Mouse (Mus musculus) G1E (cell line): ENCODE results near the gene Fcgrt. TPM values are rescaled to one million over a fixed set of nuclear protein-coding genes. Genes with fewer than 3 reads are reported as not detected.

Experiments used
- ATAC-seq: 2 replicates; pipeline ENCODE4 v1.8.0; 2016; ENCODE audit warnings: mild to moderate bottlenecking; ENCODE audit not compliant: insufficient number of reproducible peaks, poor library complexity, low FRiP score, severe bottlenecking; ENCODE audit errors: extremely low read depth
- DNase-seq: peaks from one replicate; pipeline ENCODE4 v3.0.0; 2012; ENCODE audit warnings: low spot score
- H3K27me3 ChIP-seq: 2 replicates; pipeline ENCODE4 v1.6.1; 2012; ENCODE audit warnings: mild to moderate bottlenecking, low read length, inconsistent platforms; ENCODE audit not compliant: insufficient read depth
- H3K36me3 ChIP-seq: replicated peaks from 2 replicates; pipeline ENCODE3; 2012; ENCODE audit warnings: mild to moderate bottlenecking, inconsistent platforms
- H3K4me1 ChIP-seq: 2 replicates; pipeline ENCODE4 v1.6.1; 2012; ENCODE audit warnings: low read depth, low read length, inconsistent platforms, mixed read lengths; ENCODE audit not compliant: insufficient read depth
- H3K4me3 ChIP-seq: 2 replicates; pipeline ENCODE4 v1.5.1; 2012; ENCODE audit warnings: low read depth, mild to moderate bottlenecking, inconsistent platforms, low read length, moderate library complexity, mixed read lengths
- H3K9me3 ChIP-seq: replicated peaks from 2 replicates; pipeline ENCODE4 v1.6.1; 2012; ENCODE audit warnings: inconsistent platforms
- CTCF ChIP-seq: IDR thresholded peaks from 2 replicates; pipeline ENCODE4 v1.5.1; 2012; ENCODE audit warnings: low read depth, low read length, inconsistent platforms, mixed read lengths
- GATA1 ChIP-seq: IDR thresholded peaks from 2 replicates; pipeline ENCODE4 v1.6.1; 2012; ENCODE audit warnings: borderline replicate concordance, low read length, inconsistent platforms, mixed read lengths
- GATA2 ChIP-seq: IDR thresholded peaks from 2 replicates; pipeline ENCODE4 v1.6.1; 2012; ENCODE audit warnings: low read depth, low read length, inconsistent platforms, borderline replicate concordance
- POLR2AphosphoS5 ChIP-seq: IDR thresholded peaks from 2 replicates; pipeline ENCODE4 v1.6.1; 2012; ENCODE audit warnings: low read depth, low read length, inconsistent platforms; ENCODE audit not compliant: insufficient replicate concordance
- TAL1 ChIP-seq: conservative IDR thresholded peaks from 2 replicates; pipeline ENCODE4 v1.6.1; 2012; ENCODE audit warnings: low read depth, low read length, inconsistent platforms, mixed read lengths
- polyA plus RNA-seq: library from polyadenylated mRNA; stranded (reverse); fragments of >175 nt; gene quantifications from 2 replicates; pipeline ENCODE4 v1.2.3, GENCODE M21; 2012
- total RNA-seq, 2 experiments: library from RNA; stranded (forward) in 1 of 2; stranded (reverse) in 1 of 2; fragments of 200-1000 nt in 1 of 2; fragments of >200 nt in 1 of 2; fragmentation: Nextera tagmentation in 1 of 2; gene quantifications; 2 replicates each; pipeline ENCODE4 v1.2.3; 2014 to 2017

The Fcgrt gene
- total and polyA plus RNA-seq, 3 experiments = not detected

DNA sequence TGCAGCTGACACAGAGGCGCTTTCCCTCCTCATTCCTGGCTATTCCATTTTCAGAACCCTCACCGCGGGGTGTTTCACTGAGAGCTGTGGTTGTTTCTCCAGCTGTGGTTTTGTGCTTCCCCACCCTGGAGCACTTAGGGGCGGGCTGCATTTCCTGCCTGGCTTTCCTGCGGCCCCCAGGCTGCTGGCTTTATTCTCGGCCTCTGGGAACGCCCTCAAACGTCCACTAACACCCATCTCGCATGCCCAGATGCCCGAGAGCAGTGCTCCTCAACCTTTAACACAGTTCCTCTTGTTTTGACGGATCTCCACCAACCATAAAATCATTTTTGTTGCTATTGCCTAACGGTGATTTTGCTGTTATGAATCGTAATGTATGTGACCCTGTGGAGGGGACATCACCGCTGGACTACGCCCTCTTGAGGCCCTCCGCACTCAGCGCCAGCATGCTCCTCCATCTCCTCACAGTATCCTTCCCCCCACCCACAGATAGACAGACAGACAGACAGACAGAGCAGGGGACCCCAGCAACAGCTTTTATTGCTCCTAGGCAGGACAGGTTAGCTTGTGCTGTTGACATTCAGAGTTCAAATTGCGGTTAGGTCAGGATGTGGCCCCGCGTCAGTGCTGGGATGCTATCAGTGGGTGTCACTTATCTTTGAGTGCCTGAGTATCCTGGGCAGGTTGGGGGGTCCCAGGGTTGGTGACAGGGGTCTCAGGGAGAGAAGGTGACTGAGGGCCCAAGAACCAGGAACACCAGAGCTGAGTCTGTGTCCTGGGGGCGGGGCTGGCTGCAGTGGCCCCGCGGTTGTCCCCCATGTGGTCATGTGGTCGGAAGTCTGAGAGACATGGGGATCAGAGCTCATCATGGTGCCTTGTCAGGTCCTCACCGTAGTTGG is 21.0 kb downstream of the Fcgrt start:
- Histone ChIP-seq H3K4me1 (peaks cover 36% of the 10 kb centered on the region), H3K27me3 (peaks cover 20% of the 10 kb centered on the region), H3K9me3 (peaks cover 3% of the 10 kb centered on the region), H3K4me3 (peak overlapping the region; percentile 25; the same call in 1 of the 2 replicates), H3K36me3 (peaks cover 14% of the 10 kb centered on the region)
- DNase-seq (no peak), ATAC-seq (peak; percentile 31; the same call in 1 of the 2 replicates)
- TF ChIP-seq CTCF = 0 out of 2 replicates have a peak, but pooled peaks have one; percentile 2
- TF ChIP-seq GATA2 = no peak

DNA sequence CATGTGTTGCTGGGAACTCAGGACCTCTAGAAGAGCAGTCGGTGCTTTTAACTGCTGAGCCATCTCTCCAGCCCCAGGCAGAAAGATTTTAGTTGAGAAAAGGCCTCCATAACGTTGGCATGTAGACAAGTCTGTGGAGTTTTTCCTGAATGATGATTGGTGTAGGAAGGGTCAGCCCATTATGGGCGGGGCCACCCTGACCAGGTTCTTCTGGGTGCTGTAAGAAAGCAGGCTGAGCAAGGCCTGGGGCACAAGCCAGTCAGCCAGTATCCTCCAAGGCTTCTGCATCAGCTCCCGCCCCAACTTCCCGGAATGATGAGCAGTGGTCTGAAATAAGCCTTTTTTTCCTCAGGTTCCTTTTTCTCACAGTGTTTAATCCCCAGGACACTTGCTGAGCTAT is 22.6 kb downstream of the Fcgrt start:
- Histone ChIP-seq H3K27me3 (peaks cover 12% of the 10 kb centered on the region), H3K36me3 (peaks cover 30% of the 10 kb centered on the region), H3K4me1 (peaks cover 41% of the 10 kb centered on the region), H3K9me3 (peaks cover 1% of the 10 kb centered on the region), H3K4me3 (no peak overlapping the region)
- DNase-seq = no peak
- ATAC-seq = no peak
- TF ChIP-seq CTCF (no peak), GATA2 (no peak), TAL1 (no peak), GATA1 (no peak), POLR2AphosphoS5 (no peak)

DNA sequence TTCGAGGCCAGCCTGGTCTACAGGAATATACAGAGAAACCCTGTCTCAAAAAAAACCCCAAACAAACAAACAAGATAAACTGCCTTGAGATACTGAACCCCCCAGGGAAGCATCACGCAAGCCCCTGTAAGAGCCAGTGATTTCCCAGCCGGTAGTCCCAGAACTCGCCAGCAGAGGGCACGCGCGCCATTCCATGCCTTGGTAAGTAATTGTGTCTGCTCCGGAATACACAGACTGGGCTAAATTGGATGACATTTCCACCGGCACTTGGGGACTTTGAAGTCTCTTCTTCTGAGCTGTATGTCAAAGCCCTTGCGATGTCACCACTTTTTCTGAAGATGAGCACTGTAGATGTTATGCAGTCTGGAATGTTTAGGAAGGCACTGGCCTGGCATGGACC is 23.8 kb downstream of the Fcgrt start:
- Histone ChIP-seq H3K36me3 (peaks cover 42% of the 10 kb centered on the region), H3K4me1 (peaks cover 39% of the 10 kb centered on the region), H3K9me3 (no peaks in the 10 kb centered on the region), H3K4me3 (no peak overlapping the region), H3K27me3 (peaks cover 7% of the 10 kb centered on the region)
- DNase-seq (peak; percentile 68), ATAC-seq (no peak)
- no peak for TF ChIP-seq POLR2AphosphoS5
- TF ChIP-seq CTCF = peak; percentile 82

DNA sequence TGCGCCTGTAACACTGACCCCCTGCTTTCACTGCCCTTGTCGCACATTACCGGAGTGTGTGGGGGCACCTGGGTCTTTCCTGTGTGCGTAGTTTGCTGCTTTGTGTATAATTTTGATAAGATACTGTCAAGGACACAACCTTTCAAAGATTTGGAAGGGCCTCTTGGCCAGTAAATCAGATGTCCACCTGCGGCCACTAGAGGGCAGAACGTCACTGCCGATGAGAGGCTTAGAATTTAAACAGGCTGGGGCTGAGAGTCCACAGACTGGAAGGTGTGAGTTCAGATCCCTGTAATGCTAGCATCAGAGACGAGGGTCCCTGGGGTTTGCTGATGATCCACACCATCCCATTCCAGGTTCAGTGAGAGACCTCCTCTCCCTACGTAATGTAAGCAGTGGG is 25.1 kb downstream of the Fcgrt start:
- H3K4me3 ChIP-seq = no peak overlapping the region
- TF ChIP-seq CTCF = peak; percentile 71
- no peak for TF ChIP-seq POLR2AphosphoS5
- no peak for TF ChIP-seq GATA1
- no peak for TF ChIP-seq TAL1
- TF ChIP-seq GATA2 = no peak
- no peaks in the 10 kb centered on the region for H3K9me3 ChIP-seq
- peaks cover 39% of the 10 kb centered on the region for H3K4me1 ChIP-seq
- peaks cover 55% of the 10 kb centered on the region for H3K36me3 ChIP-seq
- H3K27me3 ChIP-seq = peaks cover 2% of the 10 kb centered on the region; the same call in 1 of the 2 replicates
- DNase-seq = peak; percentile 49
- no peak for ATAC-seq

DNA sequence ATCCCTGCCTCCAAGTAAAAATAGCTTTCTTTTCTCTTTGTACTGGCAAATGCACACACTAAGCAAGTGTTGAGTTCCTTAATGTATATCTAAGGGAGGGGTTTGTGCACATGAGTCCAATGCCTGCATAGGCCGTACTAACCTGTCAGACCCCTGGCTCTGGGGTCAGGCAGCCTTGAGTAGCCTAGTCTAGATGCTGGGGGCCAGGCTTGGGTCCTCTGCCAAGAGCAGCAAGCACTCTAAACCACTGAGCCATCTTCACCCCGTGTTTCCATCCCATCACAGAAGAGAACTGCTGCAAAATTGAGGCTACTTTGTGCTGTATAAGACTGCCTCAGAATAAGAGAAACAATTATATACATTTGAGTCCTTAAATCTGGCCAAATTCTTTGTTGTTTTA is 25.8 kb downstream of the Fcgrt start:
- peaks cover 62% of the 10 kb centered on the region for H3K36me3 ChIP-seq

DNA sequence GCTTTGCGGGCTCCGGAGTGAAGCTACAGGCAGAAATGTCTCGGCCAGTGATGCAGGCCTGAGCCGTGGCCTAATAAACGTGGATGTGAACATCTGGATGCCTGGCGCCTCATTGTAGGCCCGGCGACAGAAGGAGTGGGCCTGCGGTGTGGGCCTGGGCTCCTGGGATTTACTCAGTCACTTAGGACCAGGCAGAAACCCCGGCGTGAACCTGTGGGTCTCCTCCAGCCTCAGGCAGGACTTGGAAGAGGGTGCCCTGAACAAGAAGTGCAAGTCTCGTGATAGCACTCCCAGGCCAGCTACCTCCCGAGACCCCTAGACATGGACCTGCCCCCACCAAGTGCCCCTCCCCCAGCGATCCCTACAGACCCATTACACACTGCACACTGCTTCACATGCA is 26.3 kb downstream of the Fcgrt start:
- TF ChIP-seq CTCF (no peak), POLR2AphosphoS5 (no peak), GATA2 (no peak), TAL1 (no peak)
- Histone ChIP-seq H3K4me3 (no peak overlapping the region), H3K27me3 (no peaks in the 10 kb centered on the region), H3K9me3 (no peaks in the 10 kb centered on the region), H3K4me1 (peaks cover 36% of the 10 kb centered on the region), H3K36me3 (peaks cover 64% of the 10 kb centered on the region)
- ATAC-seq = no peak
- DNase-seq = no peak

More for the DNA sequence above, 25.8 kb downstream of the Fcgrt start:
- DNase-seq = no peak
- no peaks in the 10 kb centered on the region for H3K27me3 ChIP-seq
- peaks cover 39% of the 10 kb centered on the region for H3K4me1 ChIP-seq
- no peaks in the 10 kb centered on the region for H3K9me3 ChIP-seq
- ATAC-seq = no peak
- H3K4me3 ChIP-seq = no peak overlapping the region
- TF ChIP-seq TAL1 (no peak), GATA2 (no peak), CTCF (no peak), GATA1 (no peak), POLR2AphosphoS5 (no peak)

DNA sequence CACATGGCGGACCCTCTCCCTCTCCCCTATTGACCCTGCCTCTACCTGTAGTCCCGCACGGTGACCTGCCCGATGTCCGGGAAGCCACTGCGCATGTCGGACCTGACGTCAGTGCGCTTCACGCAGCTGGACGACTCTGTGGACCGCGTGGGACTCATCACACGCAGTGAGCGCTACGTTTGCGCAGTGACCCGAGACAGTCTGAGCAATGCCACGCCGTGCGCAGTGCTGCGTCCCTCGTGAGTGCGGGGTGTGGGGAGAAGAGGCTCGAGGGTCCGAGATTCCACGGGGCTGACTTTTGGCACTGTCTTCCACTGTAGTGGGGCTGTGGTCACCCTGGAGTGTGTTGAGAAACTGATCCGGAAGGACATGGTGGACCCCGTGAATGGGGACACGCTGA is 27.1 kb downstream of the Fcgrt start:
- peaks cover 34% of the 10 kb centered on the region for H3K4me1 ChIP-seq
- DNase-seq (no peak), ATAC-seq (no peak)
- peaks cover 64% of the 10 kb centered on the region for H3K36me3 ChIP-seq
- no peaks in the 10 kb centered on the region for H3K9me3 ChIP-seq
- no peak overlapping the region for H3K4me3 ChIP-seq
- no peaks in the 10 kb centered on the region for H3K27me3 ChIP-seq
- TF ChIP-seq GATA2 = no peak
- no peak for TF ChIP-seq CTCF
- no peak for TF ChIP-seq POLR2AphosphoS5
- TF ChIP-seq GATA1 = no peak
- TF ChIP-seq TAL1 = no peak
